Mouse (Mus musculus) CH12.LX (cell line): ENCODE measurements around the gene Pilra. TPM values are rescaled to one million over a fixed set of nuclear protein-coding genes. Genes with fewer than 3 reads are reported as not detected.
"Not testable (repeated sequence)": the region's sequence is repeated elsewhere in the genome, so short reads cannot be mapped to it uniquely, and the experiment has no call there.

Experiments
- DNase-seq: peaks from one replicate; pipeline ENCODE4 v3.0.0-alpha.2; 2013; ENCODE audit errors: extremely low read depth
- H3K27ac ChIP-seq: 2 replicates; pipeline ENCODE4 v1.5.1; 2012; ENCODE audit warnings: low read depth, mild to moderate bottlenecking, control low read depth, moderate library complexity; ENCODE audit not compliant: insufficient read depth
- H3K27me3 ChIP-seq: replicated peaks from 2 replicates; pipeline ENCODE3; 2012; ENCODE audit warnings: inconsistent platforms
- H3K36me3 ChIP-seq, 2 experiments: replicated peaks in 1 of 2; 2 replicates each; pipeline versions ENCODE3 to v1.6.1; 2012; ENCODE audit warnings: inconsistent platforms in 1 of 2, low read length in 1 of 2, mild to moderate bottlenecking in 1 of 2, mixed read lengths in 1 of 2, moderate library complexity in 1 of 2; ENCODE audit not compliant: control insufficient read depth in 1 of 2, insufficient read depth in 1 of 2
- H3K4me1 ChIP-seq, 2 experiments: 2 replicates each; pipeline ENCODE4 v1.6.1; 2012; ENCODE audit warnings: inconsistent platforms in 1 of 2, moderate library complexity in 1 of 2; ENCODE audit not compliant: insufficient read depth in 2 of 2, control insufficient read depth in 1 of 2
- H3K4me2 ChIP-seq: 2 replicates; pipeline ENCODE4 v1.6.1; 2012; ENCODE audit warnings: low read depth, mild to moderate bottlenecking, control low read depth; ENCODE audit not compliant: poor library complexity, insufficient read depth, severe bottlenecking
- H3K4me3 ChIP-seq, 3 experiments: fragments of 150-350 bp in 1 of 3; sonication (generic) in 1 of 3; replicated peaks in 1 of 3; 2 replicates each; pipeline versions ENCODE3 to v1.5.1; 2011 to 2012; ENCODE audit warnings: low read depth in 2 of 3, low read length in 2 of 3, mild to moderate bottlenecking in 2 of 3, moderate library complexity in 2 of 3, control low read depth in 1 of 3, improper control_type of control experiment in 1 of 3, inconsistent platforms in 1 of 3, mixed read lengths in 1 of 3; ENCODE audit not compliant: poor library complexity in 1 of 3
- H3K79me2 ChIP-seq: replicated peaks from 2 replicates; pipeline ENCODE4 v1.6.1; 2012; ENCODE audit warnings: mild to moderate bottlenecking, moderate library complexity; ENCODE audit not compliant: control insufficient read depth, poor library complexity, insufficient read depth, severe bottlenecking; ENCODE audit errors: extremely low read depth
- H3K9ac ChIP-seq: 2 replicates; pipeline ENCODE4 v1.6.1; 2012; ENCODE audit warnings: low read depth, mild to moderate bottlenecking, control low read depth, moderate library complexity; ENCODE audit not compliant: insufficient read depth
- H3K9me3 ChIP-seq: replicated peaks from 2 replicates; pipeline ENCODE3; 2012; ENCODE audit warnings: low read length, inconsistent platforms, mixed read lengths
- BHLHE40 ChIP-seq: IDR thresholded peaks from 2 replicates; pipeline ENCODE4 v1.6.1; 2011; ENCODE audit warnings: mild to moderate bottlenecking, low read depth, low read length, improper control_type of control experiment
- CHD1 ChIP-seq: IDR thresholded peaks from 2 replicates; pipeline ENCODE4 v1.6.1; 2012; ENCODE audit warnings: low read depth, low read length, improper control_type of control experiment, inconsistent platforms
- ELF1 ChIP-seq: IDR thresholded peaks from 2 replicates; pipeline ENCODE4 v1.6.1; 2014; ENCODE audit warnings: low read depth, mild to moderate bottlenecking, inconsistent platforms, low read length, improper control_type of control experiment
- EP300 ChIP-seq: IDR thresholded peaks from 2 replicates; pipeline ENCODE4 v1.6.1; 2011; ENCODE audit warnings: low read length, improper control_type of control experiment
- ETS1 ChIP-seq: conservative IDR thresholded peaks from 2 replicates; pipeline ENCODE4 v1.6.1; 2012; ENCODE audit warnings: low read depth, mild to moderate bottlenecking, inconsistent platforms, low read length, improper control_type of control experiment, moderate library complexity
- HCFC1 ChIP-seq: IDR thresholded peaks from 2 replicates; pipeline ENCODE4 v1.6.1; 2012; ENCODE audit warnings: low read depth, mild to moderate bottlenecking, inconsistent platforms, low read length, improper control_type of control experiment
- IRF4 ChIP-seq: IDR thresholded peaks from 2 replicates; pipeline ENCODE4 v1.6.1; 2014; ENCODE audit warnings: low read depth, mild to moderate bottlenecking, inconsistent platforms, low read length, improper control_type of control experiment
- MAX ChIP-seq: IDR thresholded peaks from 2 replicates; pipeline ENCODE4 v1.6.1; 2011; ENCODE audit warnings: low read length, improper control_type of control experiment
- MEF2A ChIP-seq: IDR thresholded peaks from 2 replicates; pipeline ENCODE4 v1.6.1; 2014; ENCODE audit warnings: low read depth, mild to moderate bottlenecking, inconsistent platforms, low read length, improper control_type of control experiment, borderline replicate concordance
- MXI1 ChIP-seq: IDR thresholded peaks from 2 replicates; pipeline ENCODE4 v1.6.1; 2011; ENCODE audit warnings: mild to moderate bottlenecking, low read depth, low read length, improper control_type of control experiment
- NELFE ChIP-seq: IDR thresholded peaks from 2 replicates; pipeline ENCODE4 v1.6.1; 2011; ENCODE audit warnings: low read depth, low read length, improper control_type of control experiment
- RAD21 ChIP-seq: IDR thresholded peaks from 2 replicates; pipeline ENCODE4 v1.6.1; 2011; ENCODE audit warnings: low read depth, mild to moderate bottlenecking, low read length, improper control_type of control experiment, moderate library complexity
- TCF12 ChIP-seq: IDR thresholded peaks from 2 replicates; pipeline ENCODE4 v1.6.1; 2014; ENCODE audit warnings: low read depth, mild to moderate bottlenecking, inconsistent platforms, low read length, improper control_type of control experiment
- dilution Hi-C: fragments of 300-500 bp; cut with MboI; formaldehyde crosslinking; loops from 2 replicates; pipeline ENCODE4 v1.14.3; 2020; ENCODE audit warnings: low sequenced_read_pairs; ENCODE audit not compliant: extremely low pct_unique_long_range_greater_than_20kb, extremely low pct_ligation_motif_present
- in situ Hi-C: fragments of 300-500 bp; cut with MboI; formaldehyde crosslinking; loops from 3 replicates; pipeline ENCODE4 v1.14.3; 2019; ENCODE audit warnings: low sequenced_read_pairs, low pct_ligation_motif_present, low pct_unique_long_range_greater_than_20kb, mixed read lengths
- polyA plus RNA-seq: library from polyadenylated mRNA; unstranded; fragments of >175 nt; gene quantifications from 2 replicates; pipeline ENCODE4 v1.2.1, GENCODE M21; 2012; ENCODE audit warnings: low read depth; ENCODE audit not compliant: insufficient read length
- total RNA-seq, 2 experiments: library from RNA; depleted of rRNA; stranded (reverse); fragments of 300-350 nt in 1 of 2; fragments of >200 nt in 1 of 2; gene quantifications; 2 replicates each; pipeline ENCODE4 v1.2.3; 2012 to 2014

Gene Pilra
- total and polyA plus RNA-seq, 3 experiments, result 0.08 to 0.66 TPM; not detected in 1

DNA sequence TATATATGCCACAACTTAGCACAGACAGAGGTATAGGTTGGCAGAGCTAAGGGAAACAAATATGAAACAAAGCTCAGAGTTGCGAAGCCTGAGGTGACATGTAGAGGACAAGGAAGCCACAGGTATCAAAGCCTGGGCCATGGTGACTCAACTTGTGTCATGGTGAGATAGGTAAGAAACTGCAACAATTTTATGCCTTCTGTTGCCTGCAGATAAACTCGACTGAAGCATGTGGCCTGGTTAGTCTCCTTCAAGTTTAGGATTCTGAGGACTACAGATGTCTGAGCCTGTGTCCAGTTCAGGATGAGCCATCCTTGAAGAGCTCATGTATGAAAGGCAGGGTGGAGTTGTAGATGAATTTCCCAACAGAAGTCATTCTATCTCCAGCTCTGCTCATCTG, 39.0 kb upstream of the Pilra start:
- H3K27me3 ChIP-seq, result no peaks in the 10 kb centered on the region
- TF ChIP-seq MEF2A (no peak), TCF12 (no peak), HCFC1 (no peak), ETS1 (no peak), ELF1 (no peak), CHD1 (no peak), IRF4 (no peak), NELFE (no peak), EP300 (no peak), BHLHE40 (no peak), MXI1 (no peak), RAD21 (no peak), MAX (no peak)
- H3K36me3 ChIP-seq, result no peaks in the 10 kb centered on the region
- dilution Hi-C loops, result no loop called here
- no peaks in the 10 kb centered on the region for H3K79me2 ChIP-seq
- no peaks in the 10 kb centered on the region for H3K9me3 ChIP-seq
- in situ Hi-C loops, result loop anchor here (5.0 kb wide), 1 partner anchor 83 kb away; no protein-coding TSS in a partner anchor
- H3K27ac ChIP-seq, result no peak overlapping the region
- no peak overlapping the region for H3K4me2 ChIP-seq
- no peak for DNase-seq
- H3K4me3 ChIP-seq, result no peak overlapping the region
- H3K9ac ChIP-seq, result no peak overlapping the region
- no peaks in the 10 kb centered on the region for H3K4me1 ChIP-seq

DNA sequence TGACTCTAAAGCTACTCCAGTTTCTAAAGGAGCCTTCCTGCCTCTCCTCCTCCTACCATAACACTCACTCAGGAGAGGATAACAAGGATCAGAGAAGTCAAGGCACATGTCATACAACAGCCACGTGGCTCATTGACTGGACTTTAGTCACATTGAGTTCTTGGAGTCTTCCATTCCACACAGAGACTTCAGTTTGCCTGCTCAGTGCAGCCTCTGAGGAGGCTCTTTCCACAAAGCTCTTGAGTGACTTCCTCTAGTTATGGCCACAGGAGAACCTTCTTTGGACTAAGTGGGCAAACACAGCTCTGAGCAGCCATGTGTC, 36.3 kb upstream of the Pilra start:
- H3K79me2 ChIP-seq, H3K4me3 ChIP-seq, H3K27me3 ChIP-seq, DNase-seq, H3K4me1 ChIP-seq, H3K9me3 ChIP-seq, H3K36me3 ChIP-seq, H3K27ac ChIP-seq, dilution Hi-C loops, in situ Hi-C loops, H3K4me2 ChIP-seq, H3K9ac ChIP-seq: not testable (repeated sequence)

DNA sequence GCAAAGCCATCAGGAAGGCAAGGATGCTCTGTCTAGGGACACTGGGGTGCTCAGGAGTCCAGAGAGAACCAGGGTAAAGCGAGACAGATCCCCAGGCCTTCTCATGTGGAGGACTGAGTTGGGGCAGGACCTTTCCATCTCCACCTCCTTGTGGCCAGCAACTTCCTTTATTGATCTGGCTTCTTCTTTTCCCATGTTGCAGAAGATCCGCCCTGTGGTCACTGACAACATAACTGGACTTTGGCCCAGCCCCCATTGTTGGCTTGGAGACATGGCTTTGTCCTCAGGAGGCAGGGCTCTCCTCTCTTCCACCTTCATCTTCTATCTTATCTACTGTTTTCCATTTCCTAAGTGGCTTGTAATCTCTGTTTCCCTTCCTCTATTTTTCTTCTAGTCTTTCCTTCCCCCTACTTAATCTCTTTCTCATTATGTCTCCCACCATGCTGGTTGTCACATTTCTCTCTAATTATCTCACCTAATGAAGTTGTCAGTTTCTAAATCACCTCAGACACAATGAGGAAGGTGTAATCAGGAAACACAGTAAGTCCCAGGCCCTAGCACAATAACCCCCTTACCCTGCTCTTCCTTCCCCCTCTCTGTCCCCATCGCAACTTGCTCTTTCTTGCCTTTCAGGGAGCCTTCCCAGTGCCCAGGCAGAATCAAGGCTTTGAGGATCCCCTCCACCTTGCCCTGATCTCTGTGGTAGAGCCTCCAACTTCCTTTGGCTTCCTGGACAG, 35.7 kb upstream of the Pilra start, which contains the start of gene Pilrb2:
Gene Pilrb2, minus strand, starts transcription at position 172 of the 737 bp plus-strand sequence.
- H3K79me2 ChIP-seq, H3K36me3 ChIP-seq, H3K4me2 ChIP-seq, DNase-seq, dilution Hi-C loops, H3K9me3 ChIP-seq, in situ Hi-C loops, H3K4me1 ChIP-seq, H3K9ac ChIP-seq, H3K27me3 ChIP-seq, H3K4me3 ChIP-seq, H3K27ac ChIP-seq: not testable (repeated sequence)

DNA sequence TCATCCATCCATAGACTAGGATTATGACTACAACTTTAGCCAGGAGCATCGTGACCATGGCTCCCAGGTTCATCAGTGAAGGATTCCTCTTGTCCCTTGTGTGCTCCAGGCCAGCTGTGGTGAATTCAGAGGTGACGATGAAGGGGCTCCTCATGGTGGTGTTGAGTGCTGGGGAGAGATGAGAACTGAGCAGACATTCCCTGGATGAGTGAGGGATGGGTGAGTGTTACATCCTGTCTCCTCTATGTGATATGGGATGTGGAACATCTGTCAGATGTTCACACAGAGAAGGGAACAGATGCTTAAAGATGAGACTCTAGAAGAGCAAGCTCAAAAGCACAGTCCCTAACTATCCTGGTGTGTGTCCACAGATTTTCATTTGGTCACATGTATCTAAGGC, 32.5 kb upstream of the Pilra start:
- H3K79me2 ChIP-seq, dilution Hi-C loops, DNase-seq, H3K4me2 ChIP-seq, H3K27ac ChIP-seq, H3K4me1 ChIP-seq, H3K27me3 ChIP-seq, H3K4me3 ChIP-seq, H3K9me3 ChIP-seq, H3K36me3 ChIP-seq, in situ Hi-C loops, H3K9ac ChIP-seq: not testable (repeated sequence)

DNA sequence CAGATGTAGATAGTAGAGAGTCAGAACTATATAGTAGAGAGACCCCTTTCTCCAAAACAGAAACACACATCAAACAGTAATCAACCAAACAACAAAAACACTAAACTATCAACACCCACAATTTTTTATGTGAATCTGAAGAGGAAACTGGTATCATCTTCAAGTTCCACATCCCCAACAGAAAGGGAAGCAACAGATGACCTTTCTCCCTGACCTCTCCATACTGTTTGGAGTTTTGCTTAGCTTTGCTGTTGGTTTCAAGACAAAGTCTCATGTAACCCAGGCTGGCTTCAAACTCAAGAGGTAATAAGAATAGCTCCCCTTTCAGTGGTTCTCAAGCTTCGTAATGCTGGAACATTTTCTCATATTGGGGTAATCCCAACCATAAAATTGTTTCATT, 27.9 kb upstream of the Pilra start:
- H3K27ac ChIP-seq, H3K79me2 ChIP-seq, H3K4me3 ChIP-seq, H3K36me3 ChIP-seq, DNase-seq, H3K4me1 ChIP-seq, H3K4me2 ChIP-seq, H3K9ac ChIP-seq, H3K9me3 ChIP-seq, dilution Hi-C loops, H3K27me3 ChIP-seq, in situ Hi-C loops: not testable (repeated sequence)
